Mouse (Mus musculus) heart, postnatal 25 days (tissue): ENCODE results near the gene Zfand2a. TPM values are rescaled to one million over a fixed set of nuclear protein-coding genes. Genes with fewer than 3 reads are reported as not detected.

Source experiments
- DNase-seq: peaks from one replicate; pipeline ENCODE4 v3.0.0; 2022; ENCODE audit warnings: low spot score
- intact Hi-C: fragments of 180-260 bp; cut with DNase I; formaldehyde crosslinking; loops from one replicate; pipeline ENCODE4 v1.15.1; 2025
- total RNA-seq, 2 experiments: library from RNA; stranded (reverse); gene quantifications; 2 replicates each; pipeline ENCODE4 v1.2.3; 2021

The Zfand2a gene
- total RNA-seq, 2 experiments from 2014 or later = 15.1 to 16.5 TPM

DNA sequence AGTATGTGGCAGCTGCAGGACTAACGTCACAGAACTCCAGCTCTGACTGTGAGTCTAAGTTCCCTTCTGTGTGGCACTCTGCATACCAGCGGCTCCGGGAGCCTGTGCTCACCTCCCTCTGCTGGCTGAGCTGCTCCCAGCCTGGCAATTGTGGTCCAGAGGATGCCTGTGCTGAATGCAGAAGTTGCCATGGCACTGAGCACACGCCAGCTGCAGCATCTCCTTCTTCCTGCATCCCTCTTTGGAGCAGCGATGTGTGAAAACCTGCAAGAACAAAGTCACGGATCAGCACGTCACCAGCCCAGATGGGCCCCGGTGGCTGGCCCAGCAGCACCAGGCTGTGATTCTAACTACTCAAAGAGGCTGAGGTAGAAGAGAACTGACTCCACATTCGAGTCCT, 9.6 kb downstream of the Zfand2a start:
- DNase-seq = no peak
- intact Hi-C loops = no loop called here

DNA sequence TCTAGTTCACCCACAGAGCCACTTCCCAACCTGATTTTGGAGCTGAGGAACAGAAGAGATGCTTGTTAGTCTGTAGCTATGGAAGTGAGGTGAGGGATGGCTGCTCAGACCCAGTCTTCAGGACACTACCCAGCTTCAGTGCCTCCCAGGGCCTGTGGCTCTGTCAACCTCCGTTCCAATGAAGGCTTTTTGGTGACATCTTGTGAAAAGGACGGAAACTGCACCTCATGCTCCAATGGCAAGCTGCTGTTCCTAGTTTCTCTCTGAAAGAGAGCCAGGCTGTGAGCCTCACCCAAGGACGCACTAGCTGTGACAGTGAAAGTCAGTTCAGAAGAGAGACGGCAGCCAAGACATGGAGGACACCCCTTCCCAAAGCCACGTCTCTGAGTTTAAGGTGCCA, 16.4 kb downstream of the Zfand2a start:
- intact Hi-C loops = loop anchor here (2.0 kb wide), 1 partner anchor 103 kb away; no protein-coding TSS in a partner anchor
- DNase-seq = no peak

DNA sequence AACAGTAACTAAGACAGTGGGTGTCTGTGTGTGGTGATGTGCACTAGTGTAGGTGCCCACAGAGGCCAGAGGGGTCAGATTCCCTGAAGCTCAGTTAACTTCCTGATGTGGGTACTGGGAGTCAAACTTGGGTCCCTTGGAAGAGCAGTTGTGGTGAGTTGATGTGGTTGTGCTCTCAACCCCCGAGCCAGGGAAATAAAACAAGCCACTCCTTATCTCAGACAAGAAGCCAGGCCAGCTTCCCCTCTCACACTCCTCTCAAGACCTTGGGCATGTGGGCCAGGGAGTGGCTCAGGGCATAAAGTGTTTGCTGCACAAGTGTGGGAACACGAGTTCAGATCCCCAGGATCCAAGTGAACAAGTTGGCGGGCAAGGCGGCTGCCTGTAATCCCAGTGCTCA, 17.5 kb downstream of the Zfand2a start:
- intact Hi-C loops = loop anchor here (2.0 kb wide), 1 partner anchor 102 kb away; no protein-coding TSS in a partner anchor
- no peak for DNase-seq

DNA sequence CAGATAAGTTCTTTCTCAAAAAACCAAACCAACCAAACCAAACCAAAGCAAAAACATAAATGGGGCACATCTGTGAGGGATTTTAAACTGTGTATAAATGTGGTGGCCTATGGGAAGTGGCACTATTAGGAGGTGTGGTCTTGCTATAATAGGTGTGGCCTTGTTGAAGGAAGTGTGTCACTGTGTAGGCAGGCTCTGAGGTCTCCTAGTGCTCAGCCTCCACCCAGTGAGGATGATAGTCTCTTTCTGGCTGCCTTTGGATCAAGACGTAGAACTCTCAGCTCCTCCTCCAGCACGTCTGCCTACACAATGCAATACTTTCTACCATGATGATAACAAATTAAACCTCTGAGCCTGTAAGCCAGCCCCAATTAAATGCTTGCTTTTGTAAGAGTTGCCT, 18.0 kb downstream of the Zfand2a start:
- no peak for DNase-seq
- intact Hi-C loops = loop anchor here (2.0 kb wide), 1 partner anchor 102 kb away; no protein-coding TSS in a partner anchor

DNA sequence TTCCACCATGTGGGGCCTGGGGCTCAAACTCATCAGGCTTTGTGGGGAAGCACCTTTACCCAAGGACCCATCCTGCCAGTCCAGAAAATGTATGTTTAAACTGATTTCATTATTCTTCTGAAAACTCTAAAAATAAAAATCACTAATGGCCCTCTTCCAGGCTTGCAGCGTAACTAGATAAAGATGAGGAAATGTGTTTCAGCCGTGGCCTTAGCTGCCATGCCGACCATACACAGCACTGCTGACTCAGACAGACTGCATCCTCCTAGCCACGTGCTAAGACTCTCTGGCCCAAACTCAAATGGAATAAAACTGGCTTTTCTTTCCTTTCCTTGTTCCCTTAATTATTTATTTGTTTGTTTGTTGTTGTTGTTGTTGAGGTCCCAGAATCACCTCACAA, 19.5 kb downstream of the Zfand2a start:
- intact Hi-C loops = no loop called here

DNA sequence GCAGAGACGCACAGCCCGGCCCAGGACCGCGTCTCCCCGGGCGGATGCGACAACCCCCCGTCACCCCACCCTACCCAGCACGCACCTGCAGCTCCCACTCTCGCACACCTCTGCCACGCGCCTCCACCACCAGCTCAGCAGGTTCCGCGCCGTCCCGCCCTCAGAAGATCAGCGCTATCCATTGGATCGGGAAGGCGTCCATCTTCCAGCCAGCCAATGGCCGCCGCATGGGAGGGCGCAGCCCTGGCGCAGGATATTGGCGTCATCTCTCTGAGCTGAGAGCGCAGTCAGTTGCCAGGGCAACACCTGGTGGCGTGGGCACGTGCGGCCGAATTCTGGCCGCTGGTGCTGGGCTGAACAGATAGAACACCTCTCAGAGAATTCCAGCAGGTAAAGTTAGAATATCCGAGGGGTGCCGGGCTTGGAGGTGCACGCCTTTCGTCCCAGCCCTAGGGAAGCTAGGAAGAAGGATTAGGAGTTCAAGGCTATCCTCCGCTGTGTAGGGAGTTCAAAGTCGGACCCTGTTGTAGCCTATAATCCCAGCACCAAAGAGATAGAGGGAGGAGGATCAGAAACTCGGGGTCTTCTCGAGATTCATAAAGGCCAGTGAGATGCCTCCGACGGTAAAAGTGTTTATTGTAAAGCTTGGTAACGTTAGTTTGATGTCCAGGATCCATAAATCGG, 23.8 kb downstream of the Zfand2a start, which contains the start of gene 3110082I17Rik:
Gene 3110082I17Rik (minus strand): TSS at position 144 of the 684 bp plus-strand sequence.
- intact Hi-C loops = loop anchor here (2.0 kb wide), 1 partner anchor 22 kb away; no protein-coding TSS in a partner anchor
- DNase-seq = peak; percentile 95

More for the DNA sequence above, 19.5 kb downstream of the Zfand2a start:
- DNase-seq = no peak

DNA sequence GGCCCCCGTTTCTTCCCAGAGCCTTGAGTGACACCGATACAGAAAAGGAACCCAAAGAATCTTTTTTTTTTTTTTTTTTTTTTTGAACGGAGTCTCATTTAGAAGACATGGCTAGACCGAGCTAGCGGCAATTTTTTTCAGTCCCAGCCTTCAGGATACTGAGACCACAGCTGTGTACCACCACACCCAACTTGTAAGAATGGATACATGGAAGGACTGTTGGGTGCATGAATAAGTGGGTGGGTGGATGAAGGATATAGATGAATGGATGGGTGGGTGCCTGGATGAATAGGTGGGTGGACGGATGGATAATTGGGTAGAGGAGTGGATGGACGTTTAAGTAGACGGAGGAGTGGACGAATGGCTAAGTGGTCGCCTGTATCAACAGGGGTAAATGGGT, 24.4 kb downstream of the Zfand2a start:
- intact Hi-C loops = loop anchor here (2.0 kb wide), 1 partner anchor 23 kb away; no protein-coding TSS in a partner anchor

DNA sequence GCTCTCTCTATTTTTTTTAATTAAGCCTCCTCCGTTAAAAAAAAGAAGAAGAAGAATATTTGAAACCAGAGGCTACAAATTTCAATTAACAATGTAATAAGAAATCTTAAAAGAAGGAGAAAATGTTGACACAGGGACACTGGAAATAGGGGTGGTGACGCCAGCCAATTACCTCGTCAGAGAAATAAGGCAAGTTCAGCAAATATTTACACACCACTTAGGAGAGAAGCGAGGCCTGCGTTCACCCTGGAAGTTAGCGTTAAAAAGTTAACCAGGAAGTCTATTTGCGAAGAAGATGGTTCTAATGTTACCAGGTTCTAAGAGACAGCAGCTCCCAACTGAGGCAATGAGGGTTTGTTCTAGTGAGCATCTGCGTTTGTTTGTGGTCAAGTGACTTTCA, 27.1 kb downstream of the Zfand2a start:
- DNase-seq = no peak
- intact Hi-C loops = no loop called here

More for the DNA sequence above, 24.4 kb downstream of the Zfand2a start:
- DNase-seq = no peak

DNA sequence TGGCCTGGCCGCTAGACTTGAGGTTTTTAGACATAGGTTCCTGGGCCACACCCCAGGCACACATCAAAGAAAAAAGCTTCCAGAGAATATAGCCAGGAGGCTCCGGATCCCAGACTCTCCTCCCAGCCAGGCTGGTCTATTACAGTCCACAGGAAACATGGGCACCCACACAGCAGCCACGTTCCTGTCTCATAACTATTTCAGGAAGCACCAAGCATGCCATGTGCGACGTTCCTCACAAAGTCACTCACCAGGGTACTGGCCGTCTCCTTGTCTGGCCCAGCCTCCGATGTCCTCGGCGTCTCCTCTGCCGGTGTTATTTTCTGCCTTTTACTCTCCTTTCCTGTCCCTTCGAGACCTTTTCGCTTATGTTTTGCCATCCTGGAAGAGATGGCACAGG, 29.2 kb downstream of the Zfand2a start:
- intact Hi-C loops = no loop called here
- DNase-seq = no peak

DNA sequence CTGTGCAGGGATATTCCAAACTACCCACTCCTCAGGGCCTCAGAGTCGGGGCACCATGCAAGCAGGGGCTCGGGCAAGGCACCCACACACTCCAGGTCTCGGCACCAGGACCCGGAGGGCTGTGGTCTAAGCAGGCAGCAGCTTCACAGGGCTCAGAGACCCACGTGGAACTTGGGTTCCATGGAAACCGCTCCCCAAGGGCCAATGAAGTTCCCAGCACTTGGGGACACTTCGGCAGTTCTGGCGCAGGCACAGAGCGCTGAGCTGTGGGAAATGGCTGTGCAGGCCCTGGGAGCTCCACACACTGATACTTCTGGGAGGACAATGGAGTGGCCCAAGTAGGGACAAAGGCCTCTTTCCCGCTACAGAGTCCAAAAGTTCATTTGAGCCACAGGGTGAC, 31.3 kb downstream of the Zfand2a start:
- intact Hi-C loops = no loop called here
- DNase-seq = no peak

DNA sequence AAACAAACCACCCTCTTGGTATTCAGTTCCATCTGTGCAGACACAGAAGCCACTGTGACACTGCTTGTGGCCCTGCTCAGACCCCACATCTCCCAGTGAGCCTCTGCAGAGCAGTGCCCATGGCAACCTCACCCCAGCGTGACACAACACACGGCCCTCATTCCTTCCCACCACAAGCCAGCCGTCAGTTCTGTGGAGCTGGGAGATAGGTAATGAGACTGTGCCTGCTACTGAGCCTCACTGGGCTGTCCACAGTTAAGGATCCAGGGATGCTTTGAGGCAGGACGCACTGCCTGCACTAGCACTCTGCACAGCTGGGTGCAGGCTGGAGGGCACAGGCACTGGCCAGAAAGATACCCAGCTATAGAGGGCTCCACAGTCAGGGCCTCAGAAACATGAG, 34.4 kb downstream of the Zfand2a start:
- DNase-seq = no peak
- intact Hi-C loops = loop anchor here (5.0 kb wide), 2 partner anchors 48 to 88 kb away; no protein-coding TSS in a partner anchor

DNA sequence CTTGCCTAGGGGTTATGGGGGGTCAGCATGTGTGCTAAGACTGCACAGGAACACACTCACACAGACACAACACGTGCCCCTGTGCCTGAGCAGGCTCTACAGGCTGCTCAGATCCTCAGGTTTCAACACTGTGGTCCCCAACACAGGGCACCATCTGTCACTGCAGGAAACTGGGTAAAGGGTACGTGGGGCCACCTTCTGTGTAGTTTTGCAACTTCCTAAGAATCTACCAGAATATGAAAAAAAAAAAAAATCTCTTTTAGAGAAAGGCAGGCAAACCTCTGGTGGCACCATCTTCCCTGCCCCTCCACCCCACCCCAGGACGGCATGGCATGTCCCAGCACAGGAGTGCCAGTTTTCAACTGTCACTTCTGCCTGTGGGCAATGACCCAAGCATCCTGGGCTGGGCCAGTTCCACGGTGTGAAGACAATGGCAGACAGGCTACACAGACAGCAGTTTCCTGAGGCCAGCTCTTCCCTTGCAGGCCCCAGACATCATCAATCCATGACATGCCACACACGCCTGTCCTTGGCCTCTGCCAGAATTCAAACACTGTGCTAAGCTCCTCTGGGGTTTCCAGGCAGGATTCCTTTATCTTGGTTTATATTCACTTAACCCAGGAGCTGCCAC, 35.1 kb downstream of the Zfand2a start:
- intact Hi-C loops = loop anchor here (5.0 kb wide), 2 partner anchors 47 to 87 kb away; no protein-coding TSS in a partner anchor
- no peak for DNase-seq

DNA sequence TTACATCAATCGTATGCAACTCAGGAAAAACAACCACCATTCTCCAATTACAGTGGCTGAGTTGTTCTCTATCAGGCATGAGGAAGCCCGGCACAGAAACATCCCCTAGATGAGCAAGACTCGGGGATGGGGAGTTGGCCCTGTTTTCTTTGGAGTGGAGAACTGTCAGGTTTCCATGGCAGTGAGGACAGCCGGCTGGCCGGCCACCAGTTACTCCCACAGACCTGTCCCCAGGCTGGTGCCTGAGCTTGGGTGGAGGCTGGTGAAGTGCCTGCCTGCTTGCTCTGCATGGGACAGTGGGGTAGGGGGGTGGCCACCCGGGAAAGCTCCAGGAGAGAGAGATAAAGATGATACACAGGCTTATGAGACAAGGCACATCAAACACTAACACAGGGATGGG, 36.3 kb downstream of the Zfand2a start:
- DNase-seq = no peak
- intact Hi-C loops = loop anchor here (5.0 kb wide), 2 partner anchors 46 to 86 kb away; no protein-coding TSS in a partner anchor

DNA sequence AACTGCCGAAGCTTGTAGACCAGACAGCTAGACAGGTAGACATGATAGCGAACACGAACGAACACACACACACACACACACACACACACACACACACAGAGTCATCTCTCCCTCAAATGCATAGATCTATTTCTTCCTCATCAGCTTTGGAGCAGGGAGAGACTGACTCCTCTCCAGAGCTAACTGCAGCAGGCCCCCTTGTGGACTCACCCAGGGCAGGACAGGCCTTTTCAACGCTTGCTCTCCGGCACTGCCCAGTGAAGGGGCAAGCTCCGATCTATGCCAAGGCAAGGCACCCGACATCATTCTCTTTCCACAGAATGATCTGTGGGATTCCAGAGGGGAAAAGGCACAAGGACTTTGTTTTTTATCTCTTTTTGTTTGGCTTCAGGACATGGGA, 39.1 kb downstream of the Zfand2a start:
- intact Hi-C loops = loop anchor here (2.0 to 5.0 kb wide), 3 partner anchors 28 to 83 kb away; no protein-coding TSS in a partner anchor
- DNase-seq = no peak

DNA sequence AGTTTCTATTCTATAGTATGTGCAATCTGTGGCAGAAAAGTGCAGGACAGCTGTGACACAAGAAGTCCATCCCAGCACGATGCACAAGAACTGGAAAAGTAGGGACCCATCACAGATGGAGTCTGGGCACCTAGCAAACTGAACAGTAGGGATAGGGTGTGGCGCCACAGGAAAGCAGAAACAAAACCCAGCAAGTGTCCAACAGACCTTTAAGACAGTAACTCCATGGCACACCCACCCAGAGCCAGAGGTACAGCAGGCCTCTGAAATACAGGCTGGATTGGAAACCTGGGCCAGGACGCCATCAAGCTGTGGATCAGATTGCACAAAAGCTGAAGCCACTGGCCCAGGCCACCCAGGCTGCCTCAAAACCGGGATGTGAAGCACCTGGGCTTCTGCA, 41.4 kb downstream of the Zfand2a start:
- intact Hi-C loops = no loop called here
- DNase-seq = no peak

DNA sequence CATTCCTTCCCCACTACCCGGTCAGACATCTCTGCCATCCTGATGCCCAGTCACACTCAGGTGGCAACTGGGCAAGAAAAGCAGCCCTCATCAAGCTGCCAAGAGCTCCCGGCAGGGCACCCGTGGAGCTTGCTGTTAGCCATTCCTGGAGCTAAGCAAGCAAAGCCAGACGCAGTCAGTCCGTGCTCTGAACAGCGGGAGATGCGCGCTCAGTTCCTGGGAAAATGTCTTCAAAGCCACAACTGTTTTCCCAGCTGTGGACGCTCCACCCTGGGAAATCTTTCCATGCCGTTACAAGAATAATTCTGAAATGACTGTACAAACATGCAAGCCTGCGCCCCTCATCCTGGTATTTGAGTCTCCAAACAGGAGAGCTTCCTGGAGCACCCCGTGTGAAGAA, 41.9 kb downstream of the Zfand2a start:
- intact Hi-C loops = no loop called here
- no peak for DNase-seq

DNA sequence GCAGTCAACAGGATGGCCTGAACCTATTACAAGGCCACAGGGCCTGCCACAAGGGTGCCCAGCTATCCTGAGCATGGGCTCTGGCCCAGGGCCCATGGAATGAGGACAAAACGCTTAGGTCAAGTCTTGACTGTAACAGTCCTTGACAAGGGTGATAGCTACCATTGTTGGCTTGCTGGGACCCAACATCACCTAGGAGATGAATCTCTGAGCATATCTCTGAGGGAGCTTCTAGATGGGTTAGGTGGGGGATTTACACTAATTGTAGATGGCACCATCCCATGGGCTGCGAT, 42.7 kb downstream of the Zfand2a start:
- intact Hi-C loops = no loop called here
- DNase-seq = no peak

DNA sequence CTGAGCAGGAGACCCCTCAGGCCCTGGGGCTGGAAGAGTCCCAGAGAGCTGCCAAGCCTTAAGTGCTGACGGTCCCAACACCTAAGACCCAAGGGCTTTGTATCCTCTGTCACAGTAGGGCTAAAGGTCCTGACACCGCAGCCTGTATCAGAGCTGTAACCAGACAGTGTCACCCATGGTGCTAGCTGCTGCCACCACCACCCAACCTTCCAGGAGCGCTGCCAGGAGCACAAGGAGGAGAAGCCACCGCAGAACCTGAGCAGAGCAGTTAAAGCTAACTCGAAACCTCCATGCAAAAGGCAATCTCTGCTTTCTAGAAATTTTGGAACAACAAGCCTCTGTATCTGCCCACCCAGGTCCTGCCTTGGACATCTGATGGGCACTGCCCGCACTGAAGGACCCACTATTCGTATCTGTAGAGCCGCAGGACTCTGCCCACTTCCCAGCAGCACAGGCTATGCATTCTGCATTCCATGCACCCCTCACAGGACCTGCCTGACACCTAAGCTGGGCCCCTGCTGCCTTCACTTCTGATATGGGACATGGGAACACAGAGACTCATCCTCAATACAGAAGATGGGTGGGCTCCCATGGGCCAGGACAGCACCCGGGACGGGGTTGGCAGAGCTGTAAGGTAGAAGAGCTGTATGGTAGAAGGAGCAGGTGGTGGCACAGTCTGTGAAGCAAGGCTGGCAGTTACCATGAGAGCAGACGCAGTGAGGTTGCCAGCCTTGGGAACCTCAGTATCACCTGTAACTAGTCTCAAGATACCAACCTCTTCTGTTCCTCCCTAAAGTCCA, 43.2 kb downstream of the Zfand2a start:
- intact Hi-C loops = no loop called here
- DNase-seq = no peak

DNA sequence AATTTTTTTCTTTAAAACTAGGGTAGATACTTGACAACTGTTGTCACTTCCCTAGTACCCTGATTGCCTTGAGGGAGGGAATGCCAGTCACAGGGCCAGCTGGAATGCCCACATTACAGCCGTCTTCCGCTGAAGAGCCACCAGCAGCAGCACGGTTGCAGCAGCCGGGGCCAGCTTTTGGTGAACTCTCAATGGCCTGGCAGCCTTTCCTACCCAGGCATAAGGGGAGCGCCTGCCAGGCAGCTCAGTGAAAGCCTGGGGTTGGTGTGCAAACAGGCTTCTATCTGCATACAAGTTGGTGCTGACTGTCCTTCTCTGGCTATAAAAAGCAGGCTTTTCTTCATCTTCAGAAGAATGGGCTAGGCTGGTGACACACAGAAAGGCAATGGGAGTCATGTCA, 43.9 kb downstream of the Zfand2a start:
- intact Hi-C loops = no loop called here
- DNase-seq = no peak

DNA sequence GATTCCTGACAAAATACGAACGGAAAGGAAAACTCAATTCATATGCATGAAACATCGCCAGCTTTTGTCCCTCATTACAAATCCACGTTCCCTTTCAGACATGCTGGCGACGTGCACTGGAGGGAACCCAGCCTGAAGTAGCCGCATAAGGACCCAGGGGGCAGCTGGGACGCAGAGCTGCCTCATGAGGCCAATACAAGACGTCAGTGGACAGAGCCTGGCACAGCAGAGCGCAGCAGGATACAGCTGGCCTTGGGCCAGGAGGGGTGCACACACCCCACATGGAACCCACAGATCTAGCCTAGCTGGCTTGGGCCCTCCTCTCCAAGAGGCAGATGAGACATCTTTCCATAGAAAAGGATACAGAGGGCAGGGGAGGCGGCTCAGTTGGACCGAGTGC, 45.9 kb downstream of the Zfand2a start:
- DNase-seq = no peak
- intact Hi-C loops = no loop called here

DNA sequence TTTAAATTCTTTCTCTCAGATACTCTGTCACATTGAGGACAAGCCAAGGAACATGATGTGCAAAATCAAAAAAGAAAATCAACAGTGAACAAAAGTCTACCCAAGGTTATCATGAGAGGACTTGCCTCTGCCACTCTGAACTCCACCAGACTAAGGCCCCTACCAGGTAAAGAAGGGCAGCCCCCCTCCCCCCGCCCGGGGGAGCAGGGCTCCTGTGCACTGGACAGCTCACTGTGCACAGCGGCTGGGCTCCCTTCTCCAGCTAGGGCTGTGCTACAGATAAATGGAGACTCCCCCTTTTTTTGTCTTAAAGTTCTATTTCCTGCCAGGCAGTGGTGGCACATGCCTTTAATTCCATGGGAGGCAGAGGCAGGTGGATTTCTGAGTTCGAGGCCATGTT, 46.6 kb downstream of the Zfand2a start:
- intact Hi-C loops = no loop called here
- DNase-seq = no peak
